Mouse (Mus musculus) lung, embryonic 14.5 days (tissue): Measurements from ENCODE around the gene Cela2a. TPM values are rescaled to one million over a fixed set of nuclear protein-coding genes. Genes with fewer than 3 reads are reported as not detected.
A peak's percentile ranks its signal among the peaks of the same experiment; 100 is the strongest.

ENCODE experiments used
- ATAC-seq: fragments of 200-750 bp; cut with Nextera tagmentation; 2 replicates; pipeline ENCODE4 v1.8.0; 2017; ENCODE audit warnings: mild to moderate bottlenecking, moderate TSS enrichment, moderate library complexity; ENCODE audit not compliant: insufficient read depth
- DNase-seq: peaks from one replicate; pipeline ENCODE4 v3.0.0-alpha.2; 2015
- H3K27ac ChIP-seq: fragments of 300-500 bp; sonication (generic); 2 replicates; pipeline ENCODE4 v1.5.1; 2014; ENCODE audit warnings: low read depth, mild to moderate bottlenecking, moderate library complexity
- H3K27me3 ChIP-seq: fragments of 300-500 bp; sonication (generic); 2 replicates; pipeline ENCODE4 v1.6.1; 2014; ENCODE audit warnings: low read length, control low read depth; ENCODE audit not compliant: insufficient read depth
- H3K36me3 ChIP-seq: fragments of 300-500 bp; sonication (generic); 2 replicates; pipeline ENCODE4 v1.6.1; 2014; ENCODE audit warnings: control low read depth; ENCODE audit not compliant: insufficient read depth
- H3K4me1 ChIP-seq: fragments of 300-500 bp; sonication (generic); 2 replicates; pipeline ENCODE4 v1.6.1; 2014; ENCODE audit warnings: antibody characterized with exemption, control low read depth; ENCODE audit not compliant: insufficient read depth
- H3K4me2 ChIP-seq: fragments of 300-500 bp; sonication (generic); 2 replicates; pipeline ENCODE4 v1.6.1; 2014; ENCODE audit warnings: mild to moderate bottlenecking
- H3K4me3 ChIP-seq: fragments of 300-500 bp; sonication (generic); 2 replicates; pipeline ENCODE4 v1.5.1; 2014; ENCODE audit warnings: low read depth, low read length
- H3K9ac ChIP-seq: fragments of 300-500 bp; sonication (generic); 2 replicates; pipeline ENCODE4 v1.6.1; 2014
- H3K9me3 ChIP-seq: fragments of 300-500 bp; sonication (generic); 2 replicates; pipeline ENCODE4 v1.6.1; 2016; ENCODE audit warnings: low read depth, low read length, control low read depth
- CTCF ChIP-seq: IDR thresholded peaks from 2 replicates; pipeline ENCODE4 v1.5.1; 2016; ENCODE audit warnings: antibody characterized with exemption, low read depth
- WGBS: fragments of 180-500 bp; shearing (Covaris S2); extraction: QIAGEN DNeasy Blood & Tissue Kit; methylation state at CpG from one replicate; pipeline ENCODE4 v1.1.7; 2014; 5-methylcytosine and 5-hydroxymethylcytosine counted together
- polyA plus RNA-seq: library from polyadenylated mRNA; unstranded; fragments of >200 nt; fragmentation: Nextera tagmentation; extraction: Ambion mirVana; gene quantifications from 2 replicates; pipeline ENCODE4 v1.2.1, GENCODE M21; 2014

The Cela2a gene
- polyA plus RNA-seq, 1 experiment from 2014 or later: not detected

- H3K9ac ChIP-seq: no peak overlapping the region
- no peak for DNase-seq
- no peaks in the 10 kb centered on the region for H3K36me3 ChIP-seq
- H3K27ac ChIP-seq: no peak overlapping the region
- H3K9me3 ChIP-seq: no peaks in the 10 kb centered on the region
- no peak overlapping the region for H3K4me3 ChIP-seq
- TF ChIP-seq CTCF: no peak
- no peak for ATAC-seq
- H3K4me1 ChIP-seq: no peaks in the 10 kb centered on the region
- 59% methylated on average over 4 of the region's 4 CpGs for WGBS
- no peak overlapping the region for H3K4me2 ChIP-seq
- no peaks in the 10 kb centered on the region for H3K27me3 ChIP-seq
Observed at GRCm38 (mm10) chr4:141828177-141828576, 2.2 kb upstream of the Cela2a start.

GRCm38 (mm10) chr4:141827401-141827800 lies 1.4 kb upstream of the Cela2a start:
- DNase-seq (no peak), ATAC-seq (no peak)
- WGBS: 79% methylated on average over 2 of the region's 2 CpGs
- H3K4me3 ChIP-seq: no peak overlapping the region
- no peak for TF ChIP-seq CTCF
- H3K9me3 ChIP-seq: no peaks in the 10 kb centered on the region
- no peaks in the 10 kb centered on the region for H3K4me1 ChIP-seq
- no peak overlapping the region for H3K9ac ChIP-seq
- no peak overlapping the region for H3K4me2 ChIP-seq
- no peak overlapping the region for H3K27ac ChIP-seq
- no peaks in the 10 kb centered on the region for H3K36me3 ChIP-seq
- H3K27me3 ChIP-seq: no peaks in the 10 kb centered on the region

DNA sequence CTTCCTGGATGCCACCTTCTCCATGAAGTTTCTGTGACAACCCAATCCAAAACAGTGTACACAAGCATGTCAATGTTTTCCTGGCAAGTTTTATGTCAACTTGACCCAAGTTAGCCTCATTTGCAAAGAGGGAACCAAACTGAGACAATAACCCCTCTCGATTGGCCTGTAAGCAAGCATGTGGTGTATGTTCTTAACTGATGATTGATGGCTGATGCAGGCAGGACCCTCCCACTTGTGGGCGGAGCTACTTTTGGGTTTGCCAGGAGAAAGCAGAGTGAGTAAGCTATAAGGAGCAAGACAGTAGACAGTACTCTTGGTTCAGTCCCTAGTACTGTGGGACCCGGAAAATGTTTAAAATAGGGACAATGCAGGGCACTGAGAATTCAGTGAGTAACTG lies 3.0 kb downstream of the Cela2a start:
- Histone ChIP-seq H3K9me3 (no peaks in the 10 kb centered on the region), H3K4me3 (no peak overlapping the region), H3K4me1 (no peaks in the 10 kb centered on the region), H3K9ac (no peak overlapping the region), H3K36me3 (no peaks in the 10 kb centered on the region), H3K4me2 (no peak overlapping the region), H3K27ac (no peak overlapping the region), H3K27me3 (no peaks in the 10 kb centered on the region)
- no peak for ATAC-seq
- 44% methylated on average over 3 of the region's 3 CpGs for WGBS
- no peak for TF ChIP-seq CTCF
- DNase-seq: peak; percentile 23

GRCm38 (mm10) chr4:141822089-141822488 lies 3.9 kb downstream of the Cela2a start:
- 73% methylated on average over 10 of the region's 10 CpGs for WGBS
- Histone ChIP-seq H3K27me3 (no peaks in the 10 kb centered on the region), H3K4me1 (no peaks in the 10 kb centered on the region), H3K36me3 (no peaks in the 10 kb centered on the region), H3K27ac (no peak overlapping the region), H3K4me2 (no peak overlapping the region), H3K9ac (no peak overlapping the region), H3K4me3 (no peak overlapping the region), H3K9me3 (no peaks in the 10 kb centered on the region)
- DNase-seq (no peak), ATAC-seq (no peak)
- TF ChIP-seq CTCF: peak; percentile 39; the same call in 1 of the 2 replicates

DNA sequence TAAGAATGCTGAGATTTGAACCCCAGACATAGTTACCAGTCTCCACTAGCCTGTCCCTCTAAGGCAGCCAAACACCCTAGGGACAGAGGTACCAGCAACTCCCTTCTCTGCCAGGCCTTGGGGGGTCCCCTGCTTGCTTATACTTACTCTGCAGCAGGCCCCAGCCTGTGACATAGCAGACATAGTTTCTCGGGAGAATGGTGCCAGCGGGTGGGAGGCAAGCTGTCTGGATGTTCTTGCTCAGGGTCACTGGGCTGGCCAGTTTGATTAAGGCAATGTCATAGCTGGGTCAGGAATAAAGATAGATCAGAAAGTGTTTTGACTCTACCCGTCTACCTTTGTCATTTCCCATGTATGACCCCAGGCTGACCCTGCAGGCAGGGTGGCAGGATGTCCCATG lies 4.8 kb downstream of the Cela2a start:
- Histone ChIP-seq H3K4me2 (no peak overlapping the region), H3K4me1 (no peaks in the 10 kb centered on the region), H3K9me3 (no peaks in the 10 kb centered on the region), H3K36me3 (no peaks in the 10 kb centered on the region), H3K4me3 (no peak overlapping the region), H3K27me3 (no peaks in the 10 kb centered on the region), H3K9ac (no peak overlapping the region), H3K27ac (no peak overlapping the region)
- no peak for TF ChIP-seq CTCF
- DNase-seq (no peak), ATAC-seq (no peak)
- 56% methylated on average over 3 of the region's 3 CpGs for whole genome bisulfite sequencing

DNA sequence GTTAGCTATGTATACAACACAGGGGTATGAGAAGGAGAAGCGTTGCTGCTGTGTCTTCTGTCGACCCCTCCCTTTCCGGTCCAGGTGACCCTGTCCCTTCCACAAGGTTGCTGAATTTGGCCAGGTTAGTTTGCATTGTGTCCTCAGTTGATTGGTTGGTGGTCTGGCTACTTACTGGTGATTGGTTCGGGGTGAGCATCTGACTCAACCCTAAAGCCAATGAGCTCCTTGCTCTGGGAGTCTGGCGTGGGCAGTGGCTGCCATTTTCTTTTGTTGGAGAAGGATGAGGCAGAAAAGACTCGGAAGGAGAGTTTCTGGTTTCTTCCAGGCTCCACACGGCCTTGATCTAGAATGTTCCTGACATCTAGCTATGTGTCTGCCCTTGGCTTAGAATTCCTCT lies 6.6 kb downstream of the Cela2a start:
- ATAC-seq: no peak
- no peak overlapping the region for H3K9ac ChIP-seq
- peaks cover 12% of the 10 kb centered on the region; the same call in 1 of the 2 replicates for H3K36me3 ChIP-seq
- no peak overlapping the region for H3K4me2 ChIP-seq
- no peak overlapping the region for H3K4me3 ChIP-seq
- 89% methylated on average over 7 of the region's 7 CpGs for WGBS
- DNase-seq: no peak
- H3K27ac ChIP-seq: no peak overlapping the region
- no peaks in the 10 kb centered on the region for H3K4me1 ChIP-seq
- no peaks in the 10 kb centered on the region for H3K27me3 ChIP-seq
- no peak for TF ChIP-seq CTCF
- H3K9me3 ChIP-seq: no peaks in the 10 kb centered on the region

- no peak overlapping the region for H3K4me3 ChIP-seq
- no peaks in the 10 kb centered on the region for H3K27me3 ChIP-seq
- no peak overlapping the region for H3K4me2 ChIP-seq
- DNase-seq (no peak), ATAC-seq (no peak)
- H3K4me1 ChIP-seq: no peaks in the 10 kb centered on the region
- H3K36me3 ChIP-seq: peaks cover 15% of the 10 kb centered on the region; the same call in 1 of the 2 replicates
- WGBS: 80% methylated on average over 13 of the region's 13 CpGs
- no peak for TF ChIP-seq CTCF
- H3K9ac ChIP-seq: no peak overlapping the region
- H3K9me3 ChIP-seq: no peaks in the 10 kb centered on the region
- no peak overlapping the region for H3K27ac ChIP-seq
Observed at GRCm38 (mm10) chr4:141818861-141819260, 7.1 kb downstream of the Cela2a start.

DNA sequence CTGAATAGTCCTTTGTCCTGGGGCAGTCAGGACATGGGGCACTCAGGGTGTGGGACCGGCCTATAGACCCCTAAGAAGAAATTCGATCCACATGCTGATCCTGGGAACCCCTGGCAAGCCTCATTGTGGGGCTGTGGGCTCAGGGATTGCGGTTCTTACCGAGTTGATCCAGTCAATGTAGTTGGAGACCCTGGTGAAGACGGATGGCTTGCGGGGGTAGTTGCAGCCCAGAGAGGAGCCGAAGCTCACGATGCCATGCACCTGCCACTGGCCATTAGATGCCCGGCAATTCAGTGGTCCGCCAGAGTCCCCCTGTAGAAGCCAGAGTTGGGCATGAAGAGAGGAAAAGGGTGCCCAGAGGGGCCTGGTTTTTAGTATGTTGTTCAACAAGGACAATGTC lies 8.3 kb downstream of the Cela2a start:
- TF ChIP-seq CTCF: no peak
- no peaks in the 10 kb centered on the region for H3K9me3 ChIP-seq
- H3K4me2 ChIP-seq: no peak overlapping the region
- no peak overlapping the region for H3K4me3 ChIP-seq
- DNase-seq: no peak
- peaks cover 26% of the 10 kb centered on the region; the same call in 1 of the 2 replicates for H3K36me3 ChIP-seq
- H3K27ac ChIP-seq: no peak overlapping the region
- 76% methylated on average over 10 of the region's 10 CpGs for WGBS
- no peak for ATAC-seq
- H3K27me3 ChIP-seq: no peaks in the 10 kb centered on the region
- no peak overlapping the region for H3K9ac ChIP-seq
- H3K4me1 ChIP-seq: no peaks in the 10 kb centered on the region
